Mouse (Mus musculus) WW6 (cell line): ENCODE results near the gene Mylk3.
A peak's percentile ranks its signal among the peaks of the same experiment; 100 is the strongest.

Experiments
- DNase-seq: peaks from one replicate; pipeline ENCODE4 v3.0.0-alpha.2; 2013; ENCODE audit warnings: low read depth, low spot score

Mylk3 gene

GRCm38 (mm10) chr8:85321981-85322380 lies 64.2 kb downstream of the Mylk3 start:
- DNase-seq = no peak

- no peak for DNase-seq
Observed at GRCm38 (mm10) chr8:85318534-85318933, 67.6 kb downstream of the Mylk3 start.

- DNase-seq = no peak
Observed at GRCm38 (mm10) chr8:85313036-85313435, 73.1 kb downstream of the Mylk3 start.

- no peak for DNase-seq
Observed at GRCm38 (mm10) chr8:85311743-85312142, 74.4 kb downstream of the Mylk3 start.

- no peak for DNase-seq
Observed at GRCm38 (mm10) chr8:85308564-85308963, 77.6 kb downstream of the Mylk3 start.

- no peak for DNase-seq
Observed at GRCm38 (mm10) chr8:85303531-85303930, 82.6 kb downstream of the Mylk3 start.

GRCm38 (mm10) chr8:85302931-85303330 lies 83.2 kb downstream of the Mylk3 start:
- DNase-seq = no peak

- no peak for DNase-seq
Observed at GRCm38 (mm10) chr8:85301941-85302340, 84.2 kb downstream of the Mylk3 start.

- DNase-seq = peak; percentile 97
Observed at GRCm38 (mm10) chr8:85299434-85300077, 86.6 kb downstream of the Mylk3 start, which contains the start of the genes Orc6 and Vps35. Orc6 (plus strand) TSS chr8:85299632. Vps35 (minus strand) TSS chr8:85299802.

- no peak for DNase-seq
Observed at GRCm38 (mm10) chr8:85298600-85299433, 87.3 kb downstream of the Mylk3 start.

GRCm38 (mm10) chr8:85286846-85287245 lies 99.3 kb downstream of the Mylk3 start:
- DNase-seq = no peak
